Comparison of ENCODE assay signal across 9 mouse cellular contexts in the genomic region with DNA sequence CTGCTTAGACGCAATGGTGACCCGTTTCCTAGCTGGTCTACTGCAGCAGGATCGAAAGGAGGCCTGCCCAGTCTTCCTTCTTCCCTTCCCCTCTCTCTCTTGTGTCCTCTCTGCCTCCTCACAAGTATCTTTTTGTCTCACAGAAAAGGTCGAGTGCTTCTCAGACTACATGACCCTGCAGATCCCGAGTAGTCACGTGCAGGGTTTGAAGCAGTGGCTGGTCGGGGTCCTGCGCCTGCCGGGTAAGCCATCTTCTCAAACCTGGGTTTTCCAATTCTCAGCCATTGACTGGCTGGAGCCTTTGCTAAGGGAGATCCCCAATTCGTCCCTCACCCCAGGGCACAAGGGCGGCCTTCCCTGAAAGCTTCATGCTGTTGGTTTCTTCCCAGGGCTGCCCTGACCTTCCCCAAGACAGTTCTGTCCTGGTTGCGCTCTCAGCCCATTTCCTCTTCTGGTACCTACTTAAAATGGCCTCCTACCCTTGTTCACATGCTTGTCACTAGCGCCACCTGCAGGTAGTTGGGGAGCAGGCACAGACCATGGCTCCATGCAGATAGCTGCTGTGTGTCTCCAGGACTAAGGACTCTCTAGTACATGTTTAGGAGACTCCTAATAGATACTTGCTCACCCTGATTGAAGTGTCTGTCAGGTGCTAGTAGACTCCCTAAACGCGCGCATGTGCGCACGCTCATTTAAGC. TPM values are rescaled to one million over a fixed set of nuclear protein-coding genes. Genes with fewer than 3 reads are reported as not detected.
DNase-seq lines count a peak whose midpoint lies in the region; ATAC-seq and TF ChIP-seq lines count a peak whose summit lies in the region.
"Had no signal": no experiment of that assay in that cellular context is flagged by ENCODE, and none has a peak within 500 bp of the region (broad histone marks: within the 10 kb centered on the region; RNA-seq: fewer than 3 reads in every experiment).

No protein-coding gene starts in this region.

- no peak overlapping the region for H3K27ac ChIP-seq in gastrocnemius, adult 2 months
- no peak overlapping the region for H3K27ac ChIP-seq in spleen, adult 2 months (ENCODE audit: insufficient read depth, low read length)
- no peak overlapping the region for H3K27ac ChIP-seq in liver, embryonic 12.5 days
- H3K27ac ChIP-seq: liver, embryonic 15.5 days had no signal

- intact Hi-C loops in gastrocnemius, adult 2 months (cut with DNase I), result no loop called here
- intact Hi-C loops in gastrocnemius, postnatal 14 days (cut with DNase I; ENCODE audit: low total_unique reads), result no loop called here

- 0 out of 2 replicates have a peak, but pooled peaks cover 3% of the 10 kb centered on the region for H3K9me3 ChIP-seq in liver, embryonic 12.5 days (replicated peaks)
- H3K9me3 ChIP-seq: liver, embryonic 15.5 days had no signal

- H3K36me3 ChIP-seq in spleen, adult 2 months (ENCODE audit: control insufficient read depth, insufficient read depth, low read length), result no peaks in the 10 kb centered on the region
- H3K36me3 ChIP-seq in liver, embryonic 12.5 days, result no peaks in the 10 kb centered on the region
- H3K36me3 ChIP-seq: liver, embryonic 15.5 days had no signal

- no peak overlapping the region for H3K4me2 ChIP-seq in liver, embryonic 12.5 days
- H3K4me2 ChIP-seq: liver, embryonic 15.5 days had no signal

- 90% methylated on average over 18 of the region's 18 CpGs for WGBS in spleen, adult 2 months
- 80% methylated on average over 18 of the region's 18 CpGs for WGBS in liver, embryonic 12.5 days (ENCODE audit: insufficient replicate concordance)

- no peaks in the 10 kb centered on the region for H3K4me1 ChIP-seq in spleen, adult 2 months (ENCODE audit: control insufficient read depth, insufficient read depth, insufficient read length)
- H3K4me1 ChIP-seq in liver, embryonic 12.5 days, result no peaks in the 10 kb centered on the region
- H3K4me1 ChIP-seq: liver, embryonic 15.5 days had no signal

- no peak overlapping the region for H3K4me3 ChIP-seq in gastrocnemius, adult 2 months
- H3K4me3 ChIP-seq in spleen, adult 2 months (ENCODE audit: extremely low read depth, insufficient read depth, insufficient read length), result no peak overlapping the region
- H3K4me3 ChIP-seq in liver, embryonic 12.5 days, result no peak overlapping the region
- H3K4me3 ChIP-seq: liver, embryonic 15.5 days had no signal

- no peak overlapping the region for H3K9ac ChIP-seq in liver, embryonic 12.5 days
- H3K9ac ChIP-seq: liver, embryonic 15.5 days had no signal

- TF ChIP-seq CTCF in gastrocnemius, adult 2 months (IDR thresholded peaks at IDR 0.05), result peak; percentile 55
- peak; percentile 13; the same call in 1 of the 2 replicates for TF ChIP-seq CTCF in spleen, adult 2 months (IDR thresholded peaks at IDR 0.05; ENCODE audit: extremely low read depth, insufficient read depth, insufficient read length, insufficient replicate concordance)

- DNase-seq in gastrocnemius, adult 2 months, result peak; percentile 48
- no peak for DNase-seq in gastrocnemius, postnatal 14 days
- no peak for DNase-seq in spleen, adult 2 months (ENCODE audit: low read depth in 1 of 2, low spot score in 2 of 2)
- DNase-seq in spleen, adult 18-20 months, result no peak
- peak; percentile 56 for DNase-seq in testis, postnatal 14 days (ENCODE audit: low spot score)
- no peak for DNase-seq in yolk sac, embryonic 10.5 days (ENCODE audit: low spot score)

- H3K27me3 ChIP-seq in spleen, adult 2 months (ENCODE audit: control insufficient read depth, insufficient read depth, low read length), result no peaks in the 10 kb centered on the region
- 0 out of 2 replicates have a peak, but pooled peaks cover 16% of the 10 kb centered on the region for H3K27me3 ChIP-seq in liver, embryonic 12.5 days (replicated peaks)

- no peak for TF ChIP-seq POLR2A in spleen, adult 2 months (IDR thresholded peaks at IDR 0.05; ENCODE audit: low read depth, low read length)

- ATAC-seq in common myeloid progenitor, adult 5-6 weeks (replicated peaks; ENCODE audit: low read depth, poor library complexity, severe bottlenecking), result peak; percentile 62; the same call in 1 of the 2 replicates
- peak; percentile 59; the same call in 1 of the 2 replicates for ATAC-seq in liver, embryonic 12.5 days

RNA-seq across cellular contexts. Expression of gene Gm572, which starts 11.7 kb away (rescaled TPM):
- total RNA-seq in gastrocnemius, adult 2 months (2021), result 1 to 10 TPM; 6.1 to 6.8 TPM
- total RNA-seq in gastrocnemius, postnatal 14 days (2021), result 1 to 10 TPM; 6.9 to 7.7 TPM
- 0.07 TPM in 1 of 2 replicates, not detected in the other for polyA plus RNA-seq in spleen, adult 2 months (2012; rRNA removed)
- total RNA-seq in common myeloid progenitor, adult 5-6 weeks (2017), result not detected in 2 replicates
- polyA plus RNA-seq in liver, embryonic 12.5 days (2016; fragmentation: Nextera tagmentation; extraction: Ambion mirVana), result not detected in 2 replicates
- polyA plus RNA-seq: liver, embryonic 15.5 days had no signal

RNA-seq across cellular contexts. Expression of gene Tardbp, which starts 28.0 kb away (rescaled TPM):
- 100 to 1,000 TPM; 132 to 136 TPM for total RNA-seq in gastrocnemius, adult 2 months (2021)
- 100 to 1,000 TPM; 115 TPM for total RNA-seq in gastrocnemius, postnatal 14 days (2021)
- polyA plus RNA-seq in spleen, adult 2 months (2012; rRNA removed), result 49.8 and 57.0 TPM in 2 replicates
- 567 and 596 TPM in 2 replicates for total RNA-seq in common myeloid progenitor, adult 5-6 weeks (2017)
- polyA plus RNA-seq in liver, embryonic 12.5 days (2016; fragmentation: Nextera tagmentation; extraction: Ambion mirVana), result 220 and 226 TPM in 2 replicates

RNA-seq across cellular contexts. Expression of gene Masp2, which starts 52.5 kb away (rescaled TPM):
- total RNA-seq in gastrocnemius, adult 2 months (2021), result under 1 TPM; 0.56 to 0.69 TPM
- total RNA-seq in gastrocnemius, postnatal 14 days (2021), result under 1 TPM; 0.35 to 0.41 TPM
- 0.26 and 1.3 TPM in 2 replicates for polyA plus RNA-seq in spleen, adult 2 months (2012; rRNA removed)
- total RNA-seq in common myeloid progenitor, adult 5-6 weeks (2017), result 0.15 and 0.55 TPM in 2 replicates
- 7.7 and 8.5 TPM in 2 replicates for polyA plus RNA-seq in liver, embryonic 12.5 days (2016; fragmentation: Nextera tagmentation; extraction: Ambion mirVana)

Comparison
In these comparisons a context has a peak if more than half of its experiments do, and no peak if none do; other contexts are left out.
1. DNase-seq: peak in gastrocnemius, adult 2 months (single experiment) and testis, postnatal 14 days (single experiment); none in gastrocnemius, postnatal 14 days (single experiment), spleen, adult 2 months (0 of 2), spleen, adult 18-20 months (0 of 2) and yolk sac, embryonic 10.5 days (single experiment).